Mouse (Mus musculus) midbrain, embryonic 11.5 days (tissue): Measurements from ENCODE around the gene Rsrp1. TPM values are rescaled to one million over a fixed set of nuclear protein-coding genes. Genes with fewer than 3 reads are reported as not detected.
"Not testable (repeated sequence)": the region's sequence is repeated elsewhere in the genome, so short reads cannot be mapped to it uniquely, and the experiment has no call there.

Experiments
- ATAC-seq: fragments of 200-750 bp; cut with Nextera tagmentation; 2 replicates; pipeline ENCODE4 v1.8.0; 2017; ENCODE audit warnings: moderate TSS enrichment, moderate library complexity; ENCODE audit not compliant: low FRiP score
- DNase-seq: peaks from one replicate; pipeline ENCODE4 v3.0.0; 2015; ENCODE audit warnings: low spot score; ENCODE audit errors: missing footprints
- H3K27ac ChIP-seq: fragments of 300-500 bp; sonication (generic); 2 replicates; pipeline ENCODE4 v1.5.1; 2014; ENCODE audit warnings: low read depth, low read length
- H3K27me3 ChIP-seq: fragments of 300-500 bp; sonication (generic); 2 replicates; pipeline ENCODE4 v1.6.1; 2014; ENCODE audit warnings: mild to moderate bottlenecking, low read length, moderate library complexity, mixed read lengths; ENCODE audit not compliant: control insufficient read depth, insufficient read depth
- H3K36me3 ChIP-seq: fragments of 300-500 bp; sonication (generic); 2 replicates; pipeline ENCODE4 v1.6.1; 2014; ENCODE audit warnings: mild to moderate bottlenecking, low read length, moderate library complexity, mixed read lengths; ENCODE audit not compliant: control insufficient read depth, insufficient read depth
- H3K4me1 ChIP-seq: fragments of 300-500 bp; sonication (generic); 2 replicates; pipeline ENCODE4 v1.6.1; 2014; ENCODE audit warnings: low read length; ENCODE audit not compliant: control insufficient read depth, insufficient read depth
- H3K4me2 ChIP-seq: fragments of 300-500 bp; sonication (generic); 2 replicates; pipeline ENCODE4 v1.6.1; 2014; ENCODE audit warnings: mild to moderate bottlenecking, moderate library complexity
- H3K4me3 ChIP-seq: fragments of 300-500 bp; sonication (generic); 2 replicates; pipeline ENCODE4 v1.5.1; 2014; ENCODE audit warnings: low read depth, low read length
- H3K9ac ChIP-seq: fragments of 300-500 bp; sonication (generic); 2 replicates; pipeline ENCODE4 v1.6.1; 2014; ENCODE audit warnings: low read length
- H3K9me3 ChIP-seq: fragments of 300-500 bp; sonication (generic); 2 replicates; pipeline ENCODE4 v1.6.1; 2016; ENCODE audit warnings: low read length; ENCODE audit not compliant: control insufficient read depth
- WGBS: fragments of 180-500 bp; shearing (Covaris S2); extraction: QIAGEN DNeasy Blood & Tissue Kit; methylation state at CpG from one replicate; pipeline ENCODE4 v1.1.7; 2014; 5-methylcytosine and 5-hydroxymethylcytosine counted together
- polyA plus RNA-seq: library from polyadenylated mRNA; unstranded; fragments of >200 nt; fragmentation: Nextera tagmentation; extraction: Ambion mirVana; gene quantifications from 2 replicates; pipeline ENCODE4 v1.2.1, GENCODE M21; 2014

Rsrp1 gene
- polyA plus RNA-seq, 1 experiment from 2014 or later = 352 TPM

- H3K36me3 ChIP-seq = peaks cover 21% of the 10 kb centered on the region; the same call in 1 of the 2 replicates
- DNase-seq (no peak), ATAC-seq (no peak)
- H3K4me2 ChIP-seq = no peak overlapping the region
- 94% methylated on average over 8 of the region's 8 CpGs for WGBS
- no peaks in the 10 kb centered on the region for H3K4me1 ChIP-seq
- no peak overlapping the region for H3K4me3 ChIP-seq
- H3K27me3 ChIP-seq = no peaks in the 10 kb centered on the region
- H3K9me3 ChIP-seq = no peaks in the 10 kb centered on the region
- H3K9ac ChIP-seq = no peak overlapping the region
- no peak overlapping the region for H3K27ac ChIP-seq
These were observed 22.3 kb upstream of the Rsrp1 start for GRCm38 (mm10) chr4:134901126-134901525.

GRCm38 (mm10) chr4:134903046-134903445 lies 20.3 kb upstream of the Rsrp1 start:
- H3K4me2 ChIP-seq = no peak overlapping the region
- no peaks in the 10 kb centered on the region for H3K27me3 ChIP-seq
- peaks cover 17% of the 10 kb centered on the region; the same call in 1 of the 2 replicates for H3K36me3 ChIP-seq
- H3K4me3 ChIP-seq = no peak overlapping the region
- H3K27ac ChIP-seq = no peak overlapping the region
- no peak overlapping the region for H3K9ac ChIP-seq
- no peaks in the 10 kb centered on the region for H3K9me3 ChIP-seq
- ATAC-seq (no peak), DNase-seq (no peak)
- WGBS = 77% methylated on average over 7 of the region's 7 CpGs
- no peaks in the 10 kb centered on the region for H3K4me1 ChIP-seq

GRCm38 (mm10) chr4:134911406-134911805 lies 12.0 kb upstream of the Rsrp1 start:
- H3K4me3 ChIP-seq, DNase-seq, H3K9me3 ChIP-seq, H3K9ac ChIP-seq, ATAC-seq, H3K27ac ChIP-seq, H3K4me2 ChIP-seq, H3K27me3 ChIP-seq: not testable (repeated sequence)
- over 99% methylated on average over 6 of the region's 8 CpGs for WGBS
- Histone ChIP-seq H3K4me1 (peaks cover 12% of the 10 kb centered on the region; the same call in 1 of the 2 replicates), H3K36me3 (peaks cover 11% of the 10 kb centered on the region; the same call in 1 of the 2 replicates)

- DNase-seq (peak; percentile 90), ATAC-seq (no peak)
- peaks cover 11% of the 10 kb centered on the region; the same call in 1 of the 2 replicates for H3K36me3 ChIP-seq
- WGBS = 31% methylated on average over 3 of the region's 3 CpGs
- H3K9ac ChIP-seq = no peak overlapping the region
- H3K27ac ChIP-seq = no peak overlapping the region
- H3K4me3 ChIP-seq = no peak overlapping the region
- H3K4me1 ChIP-seq = peaks cover 12% of the 10 kb centered on the region; the same call in 1 of the 2 replicates
- H3K27me3 ChIP-seq = no peaks in the 10 kb centered on the region
- peak overlapping the region; percentile 69; the same call in 1 of the 2 replicates for H3K4me2 ChIP-seq
- no peaks in the 10 kb centered on the region for H3K9me3 ChIP-seq
These were observed 10.0 kb upstream of the Rsrp1 start for GRCm38 (mm10) chr4:134913413-134913812.

- H3K36me3 ChIP-seq = peaks cover 7% of the 10 kb centered on the region; the same call in 1 of the 2 replicates
- WGBS = 1% methylated on average over 43 of the region's 43 CpGs
- H3K4me1 ChIP-seq = peaks cover 12% of the 10 kb centered on the region; the same call in 1 of the 2 replicates
- peak overlapping the region; percentile 88 for H3K9ac ChIP-seq
- ATAC-seq = peak; percentile 77
- no peaks in the 10 kb centered on the region for H3K9me3 ChIP-seq
- H3K4me2 ChIP-seq = peak overlapping the region; percentile 69
- peak overlapping the region; percentile 71 for H3K27ac ChIP-seq
- H3K4me3 ChIP-seq = peak overlapping the region; percentile 87
- no peaks in the 10 kb centered on the region for H3K27me3 ChIP-seq
- DNase-seq = peak; percentile 82
These were observed 9.1 kb upstream of the Rsrp1 start for GRCm38 (mm10) chr4:134914122-134914863.

- Histone ChIP-seq H3K4me2 (peak within 1 kb of the TSS; percentile 69), H3K36me3 (peaks cover 4% of the 10 kb centered on the region; the same call in 1 of the 2 replicates), H3K27me3 (no peaks in the 10 kb centered on the region), H3K4me3 (peak within 1 kb of the TSS; percentile 87), H3K27ac (peak within 1 kb of the TSS; percentile 71), H3K9me3 (no peaks in the 10 kb centered on the region), H3K4me1 (peaks cover 12% of the 10 kb centered on the region; the same call in 1 of the 2 replicates), H3K9ac (peak within 1 kb of the TSS; percentile 88)
- peak; percentile 98 for DNase-seq
- under 1% methylated on average over 25 of the region's 25 CpGs for WGBS
- ATAC-seq = peak; percentile 92
These were observed 8.6 kb upstream of the Rsrp1 start, which contains the start of gene Tmem50a for GRCm38 (mm10) chr4:134914864-134915209. TSS of gene Tmem50a (minus strand) at chr4:134915024.

GRCm38 (mm10) chr4:134915223-134916050 lies 8.0 kb upstream of the Rsrp1 start:
- Histone ChIP-seq H3K4me3 (peak overlapping the region; percentile 87; the same call in 1 of the 2 replicates), H3K27ac (no peak overlapping the region), H3K36me3 (peaks cover 4% of the 10 kb centered on the region; the same call in 1 of the 2 replicates), H3K9me3 (no peaks in the 10 kb centered on the region), H3K9ac (peak overlapping the region; percentile 88), H3K27me3 (no peaks in the 10 kb centered on the region), H3K4me2 (peak overlapping the region; percentile 69), H3K4me1 (peaks cover 12% of the 10 kb centered on the region; the same call in 1 of the 2 replicates)
- 63% methylated on average over 14 of the region's 14 CpGs for WGBS
- ATAC-seq (peak; percentile 55), DNase-seq (no peak)

GRCm38 (mm10) chr4:134917194-134917593 lies 6.2 kb upstream of the Rsrp1 start:
- no peak overlapping the region for H3K9ac ChIP-seq

More at GRCm38 (mm10) chr4:134917194-134917593, 6.2 kb upstream of the Rsrp1 start:
- WGBS = 74% methylated on average over 3 of the region's 3 CpGs
- Histone ChIP-seq H3K27ac (no peak overlapping the region), H3K27me3 (no peaks in the 10 kb centered on the region), H3K4me2 (no peak overlapping the region), H3K36me3 (no peaks in the 10 kb centered on the region), H3K9me3 (no peaks in the 10 kb centered on the region), H3K4me3 (no peak overlapping the region), H3K4me1 (peaks cover 12% of the 10 kb centered on the region; the same call in 1 of the 2 replicates)
- ATAC-seq = no peak
- no peak for DNase-seq
